ENCODE assay signal across 9 mouse cellular contexts in the genomic region with DNA sequence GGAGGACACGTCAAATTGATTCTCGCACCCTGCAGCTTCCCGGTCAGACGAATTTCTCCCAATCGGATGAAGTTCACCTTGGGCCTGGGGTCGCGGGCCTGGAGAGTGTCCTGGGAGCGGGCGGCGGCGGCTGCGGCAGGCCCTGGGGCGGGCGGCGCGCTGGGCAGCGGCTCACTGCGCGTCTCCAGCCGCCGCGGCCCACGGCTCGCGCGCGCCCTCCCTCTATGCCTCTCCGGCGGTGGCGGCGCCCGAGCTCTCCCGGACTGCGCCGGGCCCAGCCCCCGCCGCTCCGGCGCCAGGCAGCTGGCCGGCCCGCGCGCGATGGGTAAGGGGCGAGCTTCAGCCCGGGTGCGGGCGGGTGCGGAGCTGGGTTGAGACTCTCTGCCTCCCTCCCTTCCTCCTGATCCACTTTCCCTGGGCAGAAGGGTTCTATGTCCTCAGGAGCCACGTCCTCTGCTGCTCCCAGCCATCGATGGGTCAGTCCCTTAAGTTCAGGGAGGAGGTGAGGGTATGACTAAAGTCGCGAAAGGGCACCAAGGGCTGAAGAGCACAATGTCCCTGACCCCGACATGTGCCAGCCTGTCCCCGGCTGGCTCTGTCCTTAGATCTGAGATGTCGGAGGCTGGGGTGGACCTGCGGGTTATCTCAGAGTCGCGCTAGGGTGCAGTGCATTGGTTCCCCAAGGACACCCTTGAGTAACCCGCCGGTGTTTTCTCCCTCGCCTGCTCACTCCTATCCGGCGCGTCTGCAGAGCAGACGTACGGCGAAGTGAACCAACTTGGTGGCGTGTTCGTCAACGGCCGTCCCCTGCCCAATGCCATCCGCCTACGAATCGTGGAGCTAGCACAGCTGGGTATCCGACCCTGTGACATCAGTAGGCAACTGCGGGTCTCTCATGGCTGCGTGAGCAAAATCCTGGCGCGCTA. TPM values are rescaled to one million over a fixed set of nuclear protein-coding genes. Genes with fewer than 3 reads are reported as not detected.
DNase-seq lines count a peak whose midpoint lies in the region; ATAC-seq and TF ChIP-seq lines count a peak whose summit lies in the region.
"Had no signal": no experiment of that assay in that cellular context is flagged by ENCODE, and none has a peak within 500 bp of the region (broad histone marks: within the 10 kb centered on the region; RNA-seq: fewer than 3 reads in every experiment).

No protein-coding gene starts in this region.

- intact Hi-C loops in left cerebral cortex, adult 2 months (cut with DNase I), result loop anchor here (2.0 to 5.0 kb wide), 3 partner anchors 178 to 528 kb away; no protein-coding TSS in a partner anchor

- H3K4me3 ChIP-seq in kidney, embryonic 16.5 days (ENCODE audit: low read length), result peak overlapping the region; percentile 35
- H3K4me3 ChIP-seq in embryonic facial prominence, embryonic 13.5 days, result peak overlapping the region; percentile 50
- H3K4me3 ChIP-seq in hindbrain, embryonic 15.5 days, result peak overlapping the region; percentile 27
- H3K4me3 ChIP-seq in neural tube, embryonic 12.5 days, result peak overlapping the region; percentile 29
- H3K4me3 ChIP-seq in left cerebral cortex, adult 2 months, result no peak overlapping the region
- H3K4me3 ChIP-seq: heart, adult 2 months had no signal

- peak; percentile 69 for ATAC-seq in kidney, embryonic 16.5 days (ENCODE audit: low FRiP score, low TSS enrichment)
- peak; percentile 43 for ATAC-seq in embryonic facial prominence, embryonic 13.5 days (ENCODE audit: insufficient number of reproducible peaks, insufficient read depth, low FRiP score, low TSS enrichment, low read depth)
- peak; percentile 52 for ATAC-seq in hindbrain, embryonic 15.5 days (ENCODE audit: low FRiP score, low read depth)
- ATAC-seq in neural tube, embryonic 12.5 days (ENCODE audit: low FRiP score, low read depth), result peak; percentile 26

- no peak overlapping the region for H3K9ac ChIP-seq in kidney, embryonic 16.5 days (replicated peaks; ENCODE audit: low read length)
- peak overlapping the region; percentile 73 for H3K9ac ChIP-seq in embryonic facial prominence, embryonic 13.5 days
- no peak overlapping the region for H3K9ac ChIP-seq in hindbrain, embryonic 15.5 days
- no peak overlapping the region for H3K9ac ChIP-seq in neural tube, embryonic 12.5 days

- H3K4me2 ChIP-seq in kidney, embryonic 16.5 days (replicated peaks; ENCODE audit: low read depth, low read length), result peak overlapping the region; percentile 48
- peak overlapping the region; percentile 67 for H3K4me2 ChIP-seq in embryonic facial prominence, embryonic 13.5 days
- H3K4me2 ChIP-seq in hindbrain, embryonic 15.5 days, result peak overlapping the region; percentile 51
- peak overlapping the region; percentile 51 for H3K4me2 ChIP-seq in neural tube, embryonic 12.5 days (replicated peaks)

- no peak for TF ChIP-seq CTCF in left cerebral cortex, adult 2 months (IDR thresholded peaks at IDR 0.05)

- no peak for DNase-seq in kidney, adult 8-10 months
- DNase-seq in urinary bladder, postnatal 36 days (ENCODE audit: low spot score in 2 of 2), result no peak
- DNase-seq in left cerebral cortex, adult 2 months (ENCODE audit: extremely low spot score in 1 of 2, low spot score in 2 of 2), result no peak
- no peak for DNase-seq in cerebellum, postnatal 25 days

- H3K4me1 ChIP-seq in kidney, embryonic 16.5 days (ENCODE audit: insufficient read depth, low read length), result peaks cover 18% of the 10 kb centered on the region
- peaks cover 34% of the 10 kb centered on the region for H3K4me1 ChIP-seq in embryonic facial prominence, embryonic 13.5 days
- H3K4me1 ChIP-seq in hindbrain, embryonic 15.5 days (replicated peaks), result peaks cover 12% of the 10 kb centered on the region
- peaks cover 12% of the 10 kb centered on the region for H3K4me1 ChIP-seq in neural tube, embryonic 12.5 days

- no peaks in the 10 kb centered on the region for H3K36me3 ChIP-seq in kidney, embryonic 16.5 days (ENCODE audit: insufficient read depth, low read length)
- H3K36me3 ChIP-seq in embryonic facial prominence, embryonic 13.5 days, result no peaks in the 10 kb centered on the region
- no peaks in the 10 kb centered on the region for H3K36me3 ChIP-seq in hindbrain, embryonic 15.5 days
- no peaks in the 10 kb centered on the region for H3K36me3 ChIP-seq in neural tube, embryonic 12.5 days

- H3K27me3 ChIP-seq in kidney, embryonic 16.5 days (ENCODE audit: insufficient read depth, low read length), result peaks cover 93% of the 10 kb centered on the region
- H3K27me3 ChIP-seq in embryonic facial prominence, embryonic 13.5 days, result peaks cover 93% of the 10 kb centered on the region
- peaks cover 91% of the 10 kb centered on the region for H3K27me3 ChIP-seq in hindbrain, embryonic 15.5 days
- H3K27me3 ChIP-seq in neural tube, embryonic 12.5 days (replicated peaks), result peaks cover 91% of the 10 kb centered on the region

- no peaks in the 10 kb centered on the region for H3K9me3 ChIP-seq in kidney, embryonic 16.5 days (ENCODE audit: low read length)
- H3K9me3 ChIP-seq in embryonic facial prominence, embryonic 13.5 days, result no peaks in the 10 kb centered on the region
- no peaks in the 10 kb centered on the region for H3K9me3 ChIP-seq in hindbrain, embryonic 15.5 days
- no peaks in the 10 kb centered on the region for H3K9me3 ChIP-seq in neural tube, embryonic 12.5 days

- WGBS in kidney, embryonic 16.5 days, result under 1% methylated on average over 66 of the region's 80 CpGs
- WGBS in embryonic facial prominence, embryonic 13.5 days, result under 1% methylated on average over 80 of the region's 80 CpGs
- WGBS in hindbrain, embryonic 15.5 days, result under 1% methylated on average over 79 of the region's 80 CpGs
- WGBS in neural tube, embryonic 12.5 days, result under 1% methylated on average over 79 of the region's 80 CpGs

- H3K27ac ChIP-seq in kidney, embryonic 16.5 days (ENCODE audit: low read length), result no peak overlapping the region
- H3K27ac ChIP-seq in embryonic facial prominence, embryonic 13.5 days, result no peak overlapping the region
- no peak overlapping the region for H3K27ac ChIP-seq in hindbrain, embryonic 15.5 days (replicated peaks)
- no peak overlapping the region; the same call in 1 of the 2 replicates for H3K27ac ChIP-seq in neural tube, embryonic 12.5 days
- no peak overlapping the region for H3K27ac ChIP-seq in left cerebral cortex, adult 2 months
- H3K27ac ChIP-seq: heart, adult 2 months had no signal

RNA-seq across cellular contexts. Expression of gene Pax1, which starts 3.5 kb away (rescaled TPM):
- 0.07 TPM in 1 of 2 replicates, not detected in the other for polyA plus RNA-seq in kidney, embryonic 16.5 days (2015; fragmentation: Nextera tagmentation; extraction: Ambion mirVana)
- polyA plus RNA-seq in embryonic facial prominence, embryonic 13.5 days (2015; fragmentation: Nextera tagmentation; extraction: Ambion mirVana), result 13.5 and 17.8 TPM in 2 replicates
- not detected in 2 replicates for polyA plus RNA-seq in hindbrain, embryonic 15.5 days (2015; fragmentation: Nextera tagmentation; extraction: Ambion mirVana)
- polyA plus RNA-seq in neural tube, embryonic 12.5 days (2016; fragmentation: Nextera tagmentation; extraction: Ambion mirVana), result 10.9 and 17.6 TPM in 2 replicates
- total RNA-seq in left cerebral cortex, adult 2 months (2021), result not detected
- total RNA-seq: heart, adult 2 months had no signal

Comparison
In these comparisons a context has a peak if more than half of its experiments do, and no peak if none do; other contexts are left out.
1. RNA of gene Pax1, which starts 3.5 kb away (polyA plus RNA-seq): 13.5 to 17.8 TPM in embryonic facial prominence, embryonic 13.5 days and 10.9 to 17.6 TPM in neural tube, embryonic 12.5 days; 0.07 TPM in kidney, embryonic 16.5 days and not detected in hindbrain, embryonic 15.5 days; every median in the first group is over 10 times any median in the second.
2. Peak in every context shown above with its lines, with median percentiles within 50 percentile points of each other: ATAC-seq and H3K4me2 ChIP-seq.